ENCODE assay signal across 8 mouse cellular contexts in genomic region chr12:16895221-16895928, GRCm38 (mm10). TPM values are rescaled to one million over a fixed set of nuclear protein-coding genes. Genes with fewer than 3 reads are reported as not detected.
DNase-seq lines count a peak whose midpoint lies in the region; ATAC-seq and TF ChIP-seq lines count a peak whose summit lies in the region.

No protein-coding gene starts in this region.

- no peaks in the 10 kb centered on the region for H3K36me3 ChIP-seq in small intestine, adult 2 months (ENCODE audit: control insufficient read depth, insufficient read depth, low read length)

- CTCF ChIA-PET in Patski (lab: Charles Lee) = interaction anchor here (1.2 to 1.8 kb wide), 3 partner anchors 17 to 34 kb away, joined by 3 read pairs; no protein-coding TSS in a partner anchor

- intact Hi-C loops in gastrocnemius, postnatal 14 days (cut with DNase I; ENCODE audit: low total_unique reads) = no loop called here

- peak overlapping the region; percentile 84 for H3K27ac ChIP-seq in small intestine, adult 2 months (ENCODE audit: insufficient read depth, low read depth, low read length)

- peak overlapping the region; percentile 82 for H3K4me3 ChIP-seq in small intestine, adult 2 months (ENCODE audit: low read depth, low read length)

- DNase-seq in frontal cortex, postnatal 25 days (ENCODE audit: low spot score in 2 of 2) = no peak
- DNase-seq in Patski (ENCODE audit: low read depth, low spot score) = no peak
- peak; percentile 48 for DNase-seq in cerebellum, postnatal 36 days
- peak; percentile 40 for DNase-seq in gastrocnemius, postnatal 14 days
- peak; percentile 76 for DNase-seq in induced T-regulatory cell, adult 2 months (ENCODE audit: low read depth)
- DNase-seq in lung, postnatal 14 days = peak; percentile 48

- H3K4me1 ChIP-seq in small intestine, adult 2 months (ENCODE audit: control insufficient read depth, insufficient read depth, insufficient read length, low read length) = peaks cover 6% of the 10 kb centered on the region; the same call in 1 of the 2 replicates

- no peak for TF ChIP-seq POLR2A in small intestine, adult 2 months (IDR thresholded peaks at IDR 0.05; ENCODE audit: low read depth, low read length)

- WGBS in small intestine, adult 2 months = under 1% methylated on average over 39 of the region's 41 CpGs

- TF ChIP-seq CTCF in Patski (IDR thresholded peaks at IDR 0.05) = no peak
- TF ChIP-seq CTCF in small intestine, adult 2 months (IDR thresholded peaks at IDR 0.05; ENCODE audit: extremely low read depth, insufficient read length, insufficient replicate concordance, low read depth, low read length) = no peak

- no peaks in the 10 kb centered on the region for H3K27me3 ChIP-seq in Patski
- no peaks in the 10 kb centered on the region for H3K27me3 ChIP-seq in small intestine, adult 2 months (ENCODE audit: control insufficient read depth, insufficient read depth, low read length)

- in situ Hi-C loops in Patski (cut with MboI; ENCODE audit: low pct_unique_long_range_greater_than_20kb) = loop anchor here (5.0 kb wide), 1 partner anchor 83 kb away; the partner anchor contains the start of gene E2f6

- ATAC-seq in frontal cortex, adult (ENCODE audit: low TSS enrichment) = peak; percentile 24
- peak; percentile 11 for ATAC-seq in Patski

- POLR2A ChIA-PET in Patski (lab: Charles Lee) = interaction anchor here (1.2 to 4.7 kb wide), 7 partner anchors 8 to 44 kb away, joined by 3 to 27 read pairs (median 8); no protein-coding TSS in a partner anchor

RNA-seq across cellular contexts. Expression of gene Rock2, which starts 0.7 kb away (rescaled TPM):
- polyA plus RNA-seq in Patski (2021) = 72.1 TPM
- 10 to 100 TPM; 71.6 to 76.3 TPM for total RNA-seq in gastrocnemius, postnatal 14 days (2021)
- 1.1 and 3.6 TPM in 2 replicates for polyA plus RNA-seq in small intestine, adult 2 months (2012; rRNA removed)

Comparison
In these comparisons a context has a peak if more than half of its experiments do, and no peak if none do; other contexts are left out.
1. DNase-seq: peak in cerebellum, postnatal 36 days (2 of 2), gastrocnemius, postnatal 14 days (single experiment), induced T-regulatory cell, adult 2 months (single experiment) and lung, postnatal 14 days (single experiment); none in frontal cortex, postnatal 25 days (0 of 2) and Patski (single experiment).
2. RNA of gene Rock2, which starts 0.7 kb away (polyA plus RNA-seq): 72.1 TPM in Patski (single experiment); 1.1 to 3.6 TPM in small intestine, adult 2 months; every median in the first group is over 10 times any median in the second.